Mouse (Mus musculus) adrenal gland, postnatal 14 days (tissue): ENCODE data around the gene Ttc8. TPM values are rescaled to one million over a fixed set of nuclear protein-coding genes. Genes with fewer than 3 reads are reported as not detected.

Experiments used
- DNase-seq: peaks from one replicate; pipeline ENCODE4 v3.0.0; 2021; ENCODE audit warnings: mixed read lengths
- total RNA-seq: library from RNA; stranded (reverse); gene quantifications from 2 replicates; pipeline ENCODE4 v1.2.3, GENCODE M21; 2021

Ttc8 gene
- total RNA-seq, 1 experiment from 2014 or later = 22.0 TPM

- no peak for DNase-seq
These were observed 51.9 kb downstream of the Ttc8 start for GRCm38 (mm10) chr12:98972291-98972690.

- no peak for DNase-seq
These were observed 53.1 kb downstream of the Ttc8 start for GRCm38 (mm10) chr12:98973461-98973860.

GRCm38 (mm10) chr12:98974157-98974804 is 53.9 kb downstream of the Ttc8 start:
- no peak for DNase-seq

DNA sequence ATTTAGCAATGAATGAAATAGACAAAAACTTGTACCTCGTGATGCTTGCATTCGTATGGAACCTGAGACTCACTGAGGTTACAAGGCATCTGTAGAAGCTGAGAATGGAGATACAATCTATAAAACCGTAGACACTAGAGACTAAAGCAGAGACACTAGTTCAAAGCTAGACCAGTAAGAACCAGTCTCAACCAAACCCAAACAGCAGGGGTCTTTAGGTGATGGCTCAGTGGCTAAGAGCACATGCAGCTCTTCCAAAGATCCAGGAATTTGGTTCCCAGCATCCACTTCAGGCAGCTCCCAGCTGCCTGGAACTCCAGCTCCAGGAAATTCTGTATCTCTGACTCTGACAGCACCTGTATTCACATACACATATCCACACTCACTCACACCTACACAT is 60.7 kb downstream of the Ttc8 start:
- DNase-seq = no peak

- DNase-seq = no peak
These were observed 64.4 kb downstream of the Ttc8 start for GRCm38 (mm10) chr12:98984785-98985184.

GRCm38 (mm10) chr12:98991076-98991829 is 70.9 kb downstream of the Ttc8 start:
- DNase-seq = no peak

- DNase-seq = no peak
These were observed 71.4 kb downstream of the Ttc8 start for GRCm38 (mm10) chr12:98991830-98992216.

DNA sequence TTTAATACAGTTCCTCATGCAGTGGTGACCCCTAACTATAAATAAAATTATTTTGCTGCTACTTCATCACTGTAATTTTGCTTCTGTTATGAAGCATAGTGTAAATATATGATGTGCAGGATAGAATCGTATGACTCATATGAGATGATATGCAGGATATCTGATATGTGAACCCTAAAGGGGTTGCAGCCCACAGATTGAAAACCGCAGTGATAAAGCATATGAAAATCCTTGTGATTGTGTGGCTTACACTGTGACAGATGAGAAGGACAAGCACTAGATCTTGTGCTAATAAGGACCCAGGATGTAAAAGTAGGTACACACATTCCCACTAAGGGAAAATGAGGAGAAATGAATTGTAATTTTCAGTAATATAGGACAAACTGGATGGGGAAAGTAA is 73.4 kb downstream of the Ttc8 start:
- DNase-seq = no peak

GRCm38 (mm10) chr12:98994366-98994765 is 74.0 kb downstream of the Ttc8 start:
- DNase-seq = no peak

DNA sequence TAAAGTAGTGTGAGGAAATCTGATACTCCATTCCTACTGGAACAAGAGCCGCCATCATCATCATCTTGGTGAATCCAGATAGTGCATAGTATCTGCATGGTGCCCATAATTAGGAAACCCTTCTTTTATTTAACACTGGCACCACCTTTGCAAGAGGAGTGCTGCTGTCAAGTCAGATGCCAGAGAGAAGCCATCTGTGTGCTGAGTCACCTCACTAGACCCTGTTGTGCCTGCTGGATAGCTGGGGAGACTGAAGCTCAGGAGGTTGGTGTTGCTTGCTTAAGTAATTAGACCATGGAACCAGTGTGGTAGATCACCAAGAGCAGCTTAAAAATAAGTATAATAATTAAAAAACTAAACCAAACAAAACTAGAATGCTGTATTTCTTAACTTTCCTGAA is 75.5 kb downstream of the Ttc8 start:
- no peak for DNase-seq

- peak; percentile 11 for DNase-seq
These were observed 76.2 kb downstream of the Ttc8 start for GRCm38 (mm10) chr12:98996581-98996988.

DNA sequence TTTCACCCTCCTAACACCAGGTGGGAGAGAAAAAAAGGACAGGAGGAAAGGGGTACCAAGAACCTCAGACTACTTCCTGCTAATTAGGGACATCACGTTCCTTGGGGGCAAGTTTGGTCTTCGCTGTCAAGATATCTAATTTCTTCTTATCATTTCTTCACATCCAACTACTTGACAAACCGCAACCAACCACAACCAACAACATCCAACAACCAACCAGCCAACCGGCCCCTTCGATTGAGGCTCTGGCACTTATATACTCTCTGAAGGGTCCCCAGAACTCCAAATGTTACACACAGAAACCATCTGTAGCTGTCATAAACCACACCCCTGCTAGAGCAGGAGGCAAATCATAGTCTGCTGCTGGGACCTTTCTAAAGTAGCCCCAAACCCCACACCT is 76.7 kb downstream of the Ttc8 start:
- DNase-seq = no peak

DNA sequence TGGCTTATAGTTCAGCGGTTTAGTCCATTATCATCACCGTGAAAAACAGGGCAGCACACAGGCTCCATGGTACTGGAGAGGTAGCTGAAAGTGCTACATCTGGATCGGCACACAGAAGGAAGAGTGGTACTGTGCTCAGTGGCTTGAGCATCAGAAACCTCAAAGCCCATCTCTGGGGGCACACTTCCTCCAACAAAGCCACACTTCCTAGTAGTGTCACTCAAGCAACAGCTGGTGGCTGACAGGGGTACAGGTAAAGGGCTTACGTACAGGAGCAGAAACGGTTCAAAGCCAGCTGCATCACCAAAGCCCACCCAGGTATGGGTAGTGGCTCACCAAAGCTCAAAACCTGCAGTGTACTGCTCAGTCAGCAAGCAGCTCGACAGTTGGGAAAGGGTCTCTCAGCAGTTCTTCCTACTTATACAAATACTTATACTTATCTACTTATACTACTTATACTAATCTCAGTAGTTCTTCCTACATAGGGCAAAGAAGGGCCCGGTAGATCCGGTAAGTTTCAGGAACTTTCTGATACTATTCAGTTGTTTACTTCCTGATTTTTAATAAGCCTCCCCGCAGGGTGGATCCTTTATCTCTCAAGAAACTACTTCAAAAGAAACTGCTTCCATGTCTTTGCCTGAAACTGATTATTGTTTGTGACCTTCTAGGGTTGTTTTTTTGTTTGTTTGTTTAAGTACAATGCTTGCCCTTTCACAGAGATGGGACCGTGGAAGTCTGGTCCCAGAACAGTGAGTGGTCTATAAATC is 78.5 kb downstream of the Ttc8 start:
- no peak for DNase-seq

GRCm38 (mm10) chr12:99000310-99000709 is 79.9 kb downstream of the Ttc8 start:
- no peak for DNase-seq

GRCm38 (mm10) chr12:99003046-99003445 is 82.7 kb downstream of the Ttc8 start:
- DNase-seq = no peak

DNA sequence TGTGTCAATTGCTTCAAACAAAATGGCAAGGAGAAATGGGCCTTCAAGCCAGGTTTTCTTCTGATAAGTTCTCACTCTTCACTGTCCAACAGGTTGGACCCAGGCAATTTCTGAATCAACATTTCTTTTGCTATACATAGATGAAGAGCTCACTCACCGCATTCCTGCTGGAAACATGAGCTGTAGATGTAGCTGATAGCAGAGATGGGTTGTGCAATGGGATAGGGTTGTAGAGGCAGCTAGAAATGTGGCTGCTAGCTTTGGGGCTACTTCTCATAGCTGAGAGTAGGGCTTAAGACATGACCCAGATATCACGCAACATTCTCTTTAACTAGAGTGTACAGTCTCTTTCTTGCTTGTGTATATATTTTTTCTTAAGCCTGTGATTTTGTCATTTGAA is 84.4 kb downstream of the Ttc8 start:
- DNase-seq = no peak

- no peak for DNase-seq
These were observed 88.4 kb downstream of the Ttc8 start for GRCm38 (mm10) chr12:99008786-99009185.

GRCm38 (mm10) chr12:99009430-99009829 is 89.1 kb downstream of the Ttc8 start:
- DNase-seq = no peak

GRCm38 (mm10) chr12:99010044-99010443 is 89.7 kb downstream of the Ttc8 start:
- no peak for DNase-seq

- DNase-seq = peak; percentile 39
These were observed 90.9 kb downstream of the Ttc8 start for GRCm38 (mm10) chr12:99011161-99011861.

GRCm38 (mm10) chr12:99015870-99016269 is 95.5 kb downstream of the Ttc8 start:
- DNase-seq = no peak

GRCm38 (mm10) chr12:99024430-99024960 is 104.1 kb downstream of the Ttc8 start:
- no peak for DNase-seq
